Mouse (Mus musculus) ES-CJ7 (cell line): Measurements from ENCODE around the gene Ssr2.

Source experiments
- DNase-seq: peaks from one replicate; pipeline ENCODE4 v3.0.0; 2011; ENCODE audit warnings: low read depth, low spot score

Ssr2 gene

GRCm38 (mm10) chr3:88575540-88575939 is at the start of gene Ssr2:
Gene Ssr2, plus strand, starts transcription at chr3:88575876.
- peak; percentile 97 for DNase-seq

- DNase-seq: peak; percentile 94
Observed at GRCm38 (mm10) chr3:88526157-88527131, 49.2 kb upstream of the Ssr2 start.

- DNase-seq: no peak
Observed at GRCm38 (mm10) chr3:88527565-88527964, 48.1 kb upstream of the Ssr2 start.

- no peak for DNase-seq
Observed at GRCm38 (mm10) chr3:88528646-88529045, 47.0 kb upstream of the Ssr2 start.

GRCm38 (mm10) chr3:88529204-88530000 is 46.3 kb upstream of the Ssr2 start:
- DNase-seq: no peak

GRCm38 (mm10) chr3:88530082-88530864 is 45.4 kb upstream of the Ssr2 start:
- peak; percentile 89 for DNase-seq

GRCm38 (mm10) chr3:88531348-88532298 is 44.1 kb upstream of the Ssr2 start:
- peak; percentile 89 for DNase-seq

- no peak for DNase-seq
Observed at GRCm38 (mm10) chr3:88532299-88532674, 43.4 kb upstream of the Ssr2 start, which contains the start of gene Mex3a. Gene Mex3a, plus strand, starts transcription at chr3:88532395.

GRCm38 (mm10) chr3:88532689-88533511 is 42.8 kb upstream of the Ssr2 start:
- peak; percentile 74 for DNase-seq

- DNase-seq: no peak
Observed at GRCm38 (mm10) chr3:88533706-88534105, 42.0 kb upstream of the Ssr2 start.

- no peak for DNase-seq
Observed at GRCm38 (mm10) chr3:88535005-88535404, 40.7 kb upstream of the Ssr2 start.

GRCm38 (mm10) chr3:88535527-88535926 is 40.1 kb upstream of the Ssr2 start:
- DNase-seq: no peak

- DNase-seq: peak; percentile 71
Observed at GRCm38 (mm10) chr3:88536103-88536930, 39.4 kb upstream of the Ssr2 start.

- no peak for DNase-seq
Observed at GRCm38 (mm10) chr3:88537146-88537545, 38.5 kb upstream of the Ssr2 start.

- DNase-seq: no peak
Observed at GRCm38 (mm10) chr3:88538271-88539145, 37.2 kb upstream of the Ssr2 start.

GRCm38 (mm10) chr3:88539397-88539796 is 36.3 kb upstream of the Ssr2 start:
- DNase-seq: no peak

GRCm38 (mm10) chr3:88540085-88540484 is 35.6 kb upstream of the Ssr2 start:
- DNase-seq: no peak
